Mouse (Mus musculus) adrenal gland (tissue): Measurements from ENCODE around the gene Pip5k1c.

Experiments used
- intact Hi-C: fragments of 180-260 bp; cut with DNase I; formaldehyde crosslinking; loops from one replicate; pipeline ENCODE4 v1.15.1; 2025
- microRNA-seq, 2 experiments: library from miRNA; unstranded; fragments of <30 nt; microRNA quantifications; one replicate each; pipeline ENCODE4; 2019

Gene Pip5k1c

DNA sequence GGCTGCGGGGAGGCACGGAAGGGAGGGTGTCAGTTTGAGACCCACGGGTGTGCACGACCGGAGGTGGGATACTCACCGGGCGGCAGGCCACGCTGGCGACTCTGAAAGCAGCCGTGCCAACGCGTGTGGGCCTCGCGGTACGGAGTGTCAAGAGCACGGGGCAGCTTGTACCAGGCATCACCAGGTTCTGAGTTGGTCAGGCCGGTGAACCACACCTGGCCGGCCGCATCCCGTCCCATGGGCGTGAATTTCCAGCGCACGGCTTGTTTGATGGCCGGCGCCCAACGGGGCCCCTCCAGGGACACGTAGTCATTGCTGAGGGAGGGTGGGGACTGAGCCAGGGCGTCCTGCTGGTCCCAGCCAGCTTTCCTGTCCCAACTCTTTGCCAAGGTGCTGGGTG lies 71.9 kb downstream of the Pip5k1c start:
- intact Hi-C loops, result no loop called here

GRCm38 (mm10) chr10:81365073-81365472 lies 72.3 kb downstream of the Pip5k1c start:
- intact Hi-C loops, result no loop called here

- intact Hi-C loops, result no loop called here
These were observed 73.1 kb downstream of the Pip5k1c start, which contains the start of gene 4930404N11Rik for GRCm38 (mm10) chr10:81365672-81366476. 4930404N11Rik (minus strand) TSS chr10:81365816.

DNA sequence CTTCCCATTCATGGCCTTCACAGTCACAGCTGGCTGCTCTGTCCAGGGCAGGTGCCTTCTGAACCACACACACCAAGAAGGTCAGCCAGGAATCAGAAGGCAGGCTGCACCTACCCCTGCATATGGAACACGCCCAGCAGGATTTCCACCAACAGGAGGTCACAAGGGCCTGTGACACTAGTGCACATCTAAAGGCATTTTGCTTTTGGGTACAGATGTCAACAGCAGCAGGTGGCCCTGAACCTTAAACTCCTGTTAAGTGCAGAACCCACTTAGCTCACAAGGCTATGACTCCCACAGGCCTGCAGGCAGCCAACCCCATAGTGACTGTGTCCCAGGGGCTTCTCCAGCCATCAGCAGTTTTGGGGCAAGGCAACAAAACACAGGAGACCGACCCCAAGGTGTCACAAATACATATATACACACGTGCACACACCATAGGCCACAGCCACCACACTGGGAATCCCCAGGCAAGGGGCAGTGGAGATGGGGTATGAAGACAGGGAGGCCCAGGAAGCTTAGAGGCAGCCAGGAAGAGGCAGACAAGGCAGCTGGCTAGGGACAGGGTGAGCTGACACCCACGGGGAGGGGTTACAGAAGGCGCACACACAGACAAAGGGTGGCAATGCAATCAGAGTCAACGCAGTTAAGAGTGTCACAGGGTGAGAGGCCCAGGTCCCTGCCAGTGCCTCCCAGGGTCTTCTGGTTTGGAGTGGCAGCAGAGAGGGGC lies 73.9 kb downstream of the Pip5k1c start:
- intact Hi-C loops, result no loop called here

DNA sequence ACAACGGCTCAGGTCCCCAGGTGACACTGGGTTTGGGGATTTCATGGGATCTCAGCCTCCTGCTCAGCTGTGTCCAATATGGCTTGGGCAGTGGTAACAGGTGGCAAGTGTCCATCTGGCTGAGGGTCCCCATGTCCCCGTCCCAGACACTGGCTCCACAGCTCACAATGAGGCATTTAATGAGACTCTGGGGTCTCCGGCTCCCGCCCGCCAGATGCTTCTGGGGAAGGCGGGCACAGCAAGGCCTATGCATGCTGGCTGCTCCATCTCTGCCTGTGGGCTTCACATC lies 74.4 kb downstream of the Pip5k1c start:
- intact Hi-C loops, result no loop called here

Small RNAs within 50 kb of the gene (microRNA-seq; reads per million reads assigned to microRNA genes)
- gene Mir3057, result 8.0 to 13.6 reads per million in 2 experiments
